Mouse (Mus musculus): ENCODE data around the gene Pdxp. TPM values are rescaled to one million over a fixed set of nuclear protein-coding genes. Genes with fewer than 3 reads are reported as not detected.
"Not testable (repeated sequence)": the region's sequence is repeated elsewhere in the genome, so short reads cannot be mapped to it uniquely, and the experiment has no call there.

Pdxp gene
- polyA plus RNA-seq, 1 experiment from 2014 or later: 46.3 TPM

GRCm38 (mm10) chr15:78878792-78879516 lies 34.8 kb upstream of the Pdxp start:
- Histone ChIP-seq H3K4me2 (replicated peaks) (peak overlapping the region; percentile 80; the same call in 1 of the 2 replicates), H3K4me1 (peaks cover 25% of the 10 kb centered on the region), H3K9ac (replicated peaks) (peak overlapping the region; percentile 24), H3K36me3 (peaks cover 38% of the 10 kb centered on the region), H3K27ac (replicated peaks) (0 out of 2 replicates have a peak overlapping the region, but pooled peaks have one; percentile 35)
- not testable (repeated sequence) for ATAC-seq (ENCODE audit: low FRiP score, low read depth); H3K9me3 ChIP-seq; H3K4me3 ChIP-seq; H3K27me3 ChIP-seq
- 73% methylated on average over 7 of the region's 7 CpGs for WGBS

- peaks cover 50% of the 10 kb centered on the region for H3K36me3 ChIP-seq
- 0 out of 2 replicates have a peak overlapping the region, but pooled peaks have one; percentile 0 for H3K9ac ChIP-seq (replicated peaks)
- 96% methylated on average over 8 of the region's 8 CpGs for WGBS
- no peak overlapping the region for H3K4me2 ChIP-seq (replicated peaks)
- H3K27me3 ChIP-seq: no peaks in the 10 kb centered on the region
- ATAC-seq (ENCODE audit: low FRiP score, low read depth): no peak
- H3K27ac ChIP-seq (replicated peaks): no peak overlapping the region
- no peak overlapping the region for H3K4me3 ChIP-seq
- H3K9me3 ChIP-seq: no peaks in the 10 kb centered on the region
- peaks cover 25% of the 10 kb centered on the region for H3K4me1 ChIP-seq
Measured at GRCm38 (mm10) chr15:78880432-78880831, 33.3 kb upstream of the Pdxp start.

GRCm38 (mm10) chr15:78881828-78882227 lies 31.9 kb upstream of the Pdxp start:
- no peak for ATAC-seq (ENCODE audit: low FRiP score, low read depth)
- WGBS: 87% methylated on average over 3 of the region's 3 CpGs
- Histone ChIP-seq H3K36me3 (peaks cover 63% of the 10 kb centered on the region), H3K9ac (replicated peaks) (no peak overlapping the region), H3K4me2 (replicated peaks) (no peak overlapping the region), H3K4me1 (peaks cover 14% of the 10 kb centered on the region), H3K27me3 (no peaks in the 10 kb centered on the region), H3K4me3 (no peak overlapping the region), H3K27ac (replicated peaks) (no peak overlapping the region), H3K9me3 (no peaks in the 10 kb centered on the region)

- ATAC-seq (ENCODE audit: low FRiP score, low read depth): no peak
- no peak overlapping the region for H3K27ac ChIP-seq (replicated peaks)
- peaks cover 8% of the 10 kb centered on the region; the same call in 1 of the 2 replicates for H3K4me1 ChIP-seq
- no peaks in the 10 kb centered on the region for H3K9me3 ChIP-seq
- H3K4me2 ChIP-seq (replicated peaks): no peak overlapping the region
- H3K36me3 ChIP-seq: peaks cover 90% of the 10 kb centered on the region
- no peak overlapping the region for H3K4me3 ChIP-seq
- H3K9ac ChIP-seq (replicated peaks): no peak overlapping the region
- WGBS: 15% methylated on average over 13 of the region's 13 CpGs
- H3K27me3 ChIP-seq: no peaks in the 10 kb centered on the region
Measured at GRCm38 (mm10) chr15:78889401-78889853, 24.3 kb upstream of the Pdxp start.

GRCm38 (mm10) chr15:78892440-78892839 lies 21.3 kb upstream of the Pdxp start:
- Histone ChIP-seq H3K27ac (replicated peaks) (no peak overlapping the region), H3K36me3 (peaks cover 63% of the 10 kb centered on the region), H3K4me3 (no peak overlapping the region), H3K4me2 (replicated peaks) (no peak overlapping the region), H3K27me3 (no peaks in the 10 kb centered on the region), H3K9ac (replicated peaks) (no peak overlapping the region), H3K9me3 (no peaks in the 10 kb centered on the region), H3K4me1 (peaks cover 8% of the 10 kb centered on the region; the same call in 1 of the 2 replicates)
- no peak for ATAC-seq (ENCODE audit: low FRiP score, low read depth)
- 57% methylated on average over 7 of the region's 7 CpGs for WGBS

GRCm38 (mm10) chr15:78894726-78895125 lies 19.0 kb upstream of the Pdxp start:
- WGBS: 79% methylated on average over 13 of the region's 13 CpGs

GRCm38 (mm10) chr15:78895741-78896140 lies 18.0 kb upstream of the Pdxp start:
- Histone ChIP-seq H3K4me3 (no peak overlapping the region), H3K27ac (replicated peaks) (0 out of 2 replicates have a peak overlapping the region, but pooled peaks have one; percentile 32), H3K9ac (replicated peaks) (no peak overlapping the region), H3K9me3 (no peaks in the 10 kb centered on the region), H3K36me3 (peaks cover 36% of the 10 kb centered on the region), H3K27me3 (peaks cover 26% of the 10 kb centered on the region), H3K4me1 (peaks cover 15% of the 10 kb centered on the region), H3K4me2 (replicated peaks) (no peak overlapping the region)
- ATAC-seq (ENCODE audit: low FRiP score, low read depth): no peak
- 87% methylated on average over 2 of the region's 2 CpGs for WGBS

More at GRCm38 (mm10) chr15:78894726-78895125, 19.0 kb upstream of the Pdxp start:
- Histone ChIP-seq H3K9me3 (no peaks in the 10 kb centered on the region), H3K4me1 (peaks cover 5% of the 10 kb centered on the region; the same call in 1 of the 2 replicates), H3K27me3 (peaks cover 16% of the 10 kb centered on the region), H3K4me2 (replicated peaks) (no peak overlapping the region), H3K27ac (replicated peaks) (no peak overlapping the region), H3K4me3 (no peak overlapping the region), H3K9ac (replicated peaks) (no peak overlapping the region), H3K36me3 (peaks cover 44% of the 10 kb centered on the region)
- no peak for ATAC-seq (ENCODE audit: low FRiP score, low read depth)

- no peaks in the 10 kb centered on the region for H3K9me3 ChIP-seq
- 93% methylated on average over 3 of the region's 3 CpGs for WGBS
Measured at GRCm38 (mm10) chr15:78896149-78896548, 17.6 kb upstream of the Pdxp start.

GRCm38 (mm10) chr15:78897488-78897887 lies 16.2 kb upstream of the Pdxp start:
- peaks cover 25% of the 10 kb centered on the region for H3K4me1 ChIP-seq
- no peaks in the 10 kb centered on the region for H3K9me3 ChIP-seq
- WGBS: 90% methylated on average over 4 of the region's 4 CpGs

More at GRCm38 (mm10) chr15:78896149-78896548, 17.6 kb upstream of the Pdxp start:
- peaks cover 32% of the 10 kb centered on the region for H3K36me3 ChIP-seq
- no peak for ATAC-seq (ENCODE audit: low FRiP score, low read depth)
- 0 out of 2 replicates have a peak overlapping the region, but pooled peaks have one; percentile 32 for H3K27ac ChIP-seq (replicated peaks)
- H3K4me1 ChIP-seq: peaks cover 19% of the 10 kb centered on the region
- no peak overlapping the region for H3K4me2 ChIP-seq (replicated peaks)
- peaks cover 30% of the 10 kb centered on the region for H3K27me3 ChIP-seq
- H3K4me3 ChIP-seq: no peak overlapping the region
- H3K9ac ChIP-seq (replicated peaks): no peak overlapping the region

GRCm38 (mm10) chr15:78898507-78899001 lies 15.2 kb upstream of the Pdxp start:
- Histone ChIP-seq H3K4me1 (peaks cover 25% of the 10 kb centered on the region), H3K9ac (replicated peaks) (no peak overlapping the region), H3K36me3 (peaks cover 8% of the 10 kb centered on the region), H3K27me3 (peaks cover 40% of the 10 kb centered on the region), H3K27ac (replicated peaks) (no peak overlapping the region), H3K9me3 (no peaks in the 10 kb centered on the region), H3K4me2 (replicated peaks) (no peak overlapping the region), H3K4me3 (no peak overlapping the region)
- WGBS: 56% methylated on average over 6 of the region's 6 CpGs
- no peak for ATAC-seq (ENCODE audit: low FRiP score, low read depth)

More at GRCm38 (mm10) chr15:78897488-78897887, 16.2 kb upstream of the Pdxp start:
- no peak for ATAC-seq (ENCODE audit: low FRiP score, low read depth)
- Histone ChIP-seq H3K9ac (replicated peaks) (no peak overlapping the region), H3K27me3 (peaks cover 40% of the 10 kb centered on the region), H3K4me2 (replicated peaks) (no peak overlapping the region), H3K4me3 (no peak overlapping the region), H3K27ac (replicated peaks) (no peak overlapping the region), H3K36me3 (peaks cover 18% of the 10 kb centered on the region)

- WGBS: 5% methylated on average over 19 of the region's 20 CpGs
Measured at GRCm38 (mm10) chr15:78899409-78899739, 14.3 kb upstream of the Pdxp start, which contains the start of gene Gm49510. Gene Gm49510, plus strand, starts transcription at chr15:78899667.

More at GRCm38 (mm10) chr15:78899409-78899739, 14.3 kb upstream of the Pdxp start, which contains the start of gene Gm49510:
- H3K27me3 ChIP-seq: peaks cover 40% of the 10 kb centered on the region
- peak within 1 kb of the TSS; percentile 65 for H3K9ac ChIP-seq (replicated peaks)
- H3K9me3 ChIP-seq: no peaks in the 10 kb centered on the region
- peak within 1 kb of the TSS; percentile 53 for H3K4me3 ChIP-seq
- no peaks in the 10 kb centered on the region for H3K36me3 ChIP-seq
- H3K4me2 ChIP-seq (replicated peaks): peak within 1 kb of the TSS; percentile 94
- no peak for ATAC-seq (ENCODE audit: low FRiP score, low read depth)
- no peak within 1 kb of the TSS for H3K27ac ChIP-seq (replicated peaks)
- peaks cover 25% of the 10 kb centered on the region for H3K4me1 ChIP-seq

Measured in midbrain, embryonic 12.5 days (tissue).